21 mouse cellular contexts compared by ENCODE assay signal in the genomic region with DNA sequence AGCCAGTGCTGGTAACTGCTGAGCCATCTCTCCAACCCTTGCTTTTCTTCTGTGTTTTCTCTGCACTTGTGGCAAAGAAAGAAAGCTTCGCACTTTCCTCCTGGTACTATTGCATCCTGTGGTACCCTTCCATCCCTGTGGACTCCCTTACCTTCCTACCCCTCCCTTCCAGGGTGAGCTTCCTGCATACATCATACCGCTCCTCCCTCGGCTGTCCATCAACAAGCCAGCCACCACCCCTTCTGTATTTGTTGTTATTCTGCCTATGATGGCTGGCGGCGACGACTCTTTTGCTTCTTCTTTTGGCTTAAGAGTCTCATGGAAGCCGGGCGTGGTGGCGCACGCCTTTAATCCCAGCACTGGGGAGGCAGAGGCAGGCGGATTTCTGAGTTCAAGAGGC. TPM values are rescaled to one million over a fixed set of nuclear protein-coding genes. Genes with fewer than 3 reads are reported as not detected.
DNase-seq lines count a peak whose midpoint lies in the region; TF ChIP-seq lines count a peak whose summit lies in the region.
"Had no signal": no experiment of that assay in that cellular context is flagged by ENCODE, and none has a peak within 500 bp of the region (broad histone marks: within the 10 kb centered on the region; RNA-seq: fewer than 3 reads in every experiment).

No protein-coding gene starts in this region.

- DNase-seq in gastrocnemius, adult 2 months: no peak
- no peak for DNase-seq in gastrocnemius, adult 8-10 months (ENCODE audit: low spot score in 2 of 2)
- DNase-seq in ES-CJ7 (ENCODE audit: low read depth, low spot score) (peak; percentile 59), R1 (ENCODE audit: low read depth, low spot score) (peak; percentile 63)
- DNase-seq in ovary, adult 18-20 months (ENCODE audit: low spot score): no peak
- DNase-seq in heart, adult 8-10 months (ENCODE audit: low spot score): no peak
- DNase-seq in thymus, postnatal 36 days: no peak
- DNase-seq: adrenal gland, adult 8-10 months; adrenal gland, postnatal 14 days; adrenal gland, postnatal 36 days; B cell, adult 2 months; cerebellum, adult 11-12 months; cerebellum, adult 2 months; cerebellum, adult 9-10 months; cerebellum, postnatal 10 days; cerebellum, postnatal 25 days; forebrain, postnatal 0 days had no signal

- H3K27ac ChIP-seq in gastrocnemius, adult 2 months: peak overlapping the region; percentile 74
- H3K27ac ChIP-seq: embryonic facial prominence, embryonic 10.5 days; embryonic facial prominence, embryonic 12.5 days; forebrain, embryonic 13.5 days; forebrain, embryonic 15.5 days had no signal

- intact Hi-C loops in gastrocnemius, adult 2 months (cut with DNase I): no loop called here

- TF ChIP-seq CTCF in gastrocnemius, adult 2 months (IDR thresholded peaks at IDR 0.05): no peak

- H3K4me3 ChIP-seq in gastrocnemius, adult 2 months: peak overlapping the region; percentile 48
- H3K4me3 ChIP-seq: embryonic facial prominence, embryonic 10.5 days; embryonic facial prominence, embryonic 12.5 days; forebrain, embryonic 13.5 days; forebrain, embryonic 15.5 days had no signal

RNA-seq across cellular contexts. Expression of a gene that starts 12.2 kb away (rescaled TPM):
- 100 to 1,000 TPM; 604 to 698 TPM for total RNA-seq in gastrocnemius, adult 2 months (2021)
- total RNA-seq in gastrocnemius, adult 8-10 months (2022): 100 to 1,000 TPM; 640 to 672 (median 655) TPM
- 1,000 to 10,000 TPM; 1,037 to 1,147 (median 1,095) TPM for total RNA-seq in heart, adult 8-10 months (2022)

RNA-seq across cellular contexts. Expression of a gene that starts 20.4 kb away (rescaled TPM):
- total RNA-seq in gastrocnemius, adult 2 months (2021): under 1 TPM; 0.20 to 0.45 TPM
- total RNA-seq in gastrocnemius, adult 8-10 months (2022): under 1 TPM; 0.25 to 0.59 (median 0.46) TPM
- under 1 TPM; 0.19 to 0.47 (median 0.39) TPM for total RNA-seq in heart, adult 8-10 months (2022)

RNA-seq across cellular contexts. Expression of a gene that starts 23.3 kb away (rescaled TPM):
- total RNA-seq in gastrocnemius, adult 2 months (2021): 100 to 1,000 TPM; 314 to 437 TPM
- 100 to 1,000 TPM; 317 to 357 (median 343) TPM for total RNA-seq in gastrocnemius, adult 8-10 months (2022)
- 10 to 100 TPM; 14.9 to 25.5 (median 21.2) TPM for total RNA-seq in heart, adult 8-10 months (2022)

RNA-seq across cellular contexts. Expression of a gene that starts 28.3 kb away (rescaled TPM):
- total RNA-seq in gastrocnemius, adult 2 months (2021): 10 to 100 TPM in 1 of 2 experiments, 1 to 10 TPM in 1; 6.5 to 11.0 TPM
- total RNA-seq in gastrocnemius, adult 8-10 months (2022): 10 to 100 TPM in 2 of 4 experiments, 1 to 10 TPM in 2; 6.7 to 13.1 (median 10.5) TPM
- total RNA-seq in heart, adult 8-10 months (2022): 10 to 100 TPM in 2 of 4 experiments, 1 to 10 TPM in 2; 5.9 to 11.7 (median 10.7) TPM

RNA-seq across cellular contexts. Expression of a gene that starts 33.2 kb away (rescaled TPM):
- total RNA-seq in gastrocnemius, adult 2 months (2021): not detected
- total RNA-seq in gastrocnemius, adult 8-10 months (2022): under 1 TPM in 1 of 4 experiments, not detected in 3; 0.44 TPM
- total RNA-seq in heart, adult 8-10 months (2022): 1 to 10 TPM in 2 of 4 experiments, under 1 TPM in 2; 0.47 to 1.7 (median 1.0) TPM

Comparison
In these comparisons a context has a peak if more than half of its experiments do, and no peak if none do; other contexts are left out.
1. DNase-seq: peak in ES-CJ7 (single experiment) and R1 (single experiment); none in gastrocnemius, adult 2 months (single experiment), gastrocnemius, adult 8-10 months (0 of 2), ovary, adult 18-20 months (single experiment), heart, adult 8-10 months (single experiment) and thymus, postnatal 36 days (0 of 2).
2. RNA of a gene that starts 23.3 kb away (total RNA-seq): 314 to 437 TPM in gastrocnemius, adult 2 months and 317 to 357 TPM in gastrocnemius, adult 8-10 months; 14.9 to 25.5 TPM in heart, adult 8-10 months; every median in the first group is over 10 times any median in the second.